Mouse (Mus musculus) thymus, adult 2 months (tissue): ENCODE data around the gene Crkl. TPM values are rescaled to one million over a fixed set of nuclear protein-coding genes. Genes with fewer than 3 reads are reported as not detected.
A peak's percentile ranks its signal among the peaks of the same experiment; 100 is the strongest.

Experiments
- DNase-seq: peaks from one replicate; pipeline ENCODE4 v3.0.0; 2021
- H3K27ac ChIP-seq: fragments of 200-500 bp; 2 replicates; pipeline ENCODE4 v1.5.1; 2012; ENCODE audit warnings: low read length, control low read depth; ENCODE audit not compliant: control insufficient read depth, insufficient read depth
- H3K27me3 ChIP-seq: fragments of 200-500 bp; 2 replicates; pipeline ENCODE4 v1.6.1; 2012; ENCODE audit warnings: mild to moderate bottlenecking, low read length, moderate library complexity, mixed read lengths; ENCODE audit not compliant: control insufficient read depth, insufficient read depth
- H3K36me3 ChIP-seq: fragments of 200-500 bp; 2 replicates; pipeline ENCODE4 v1.6.1; 2012; ENCODE audit warnings: mild to moderate bottlenecking, low read length, moderate library complexity; ENCODE audit not compliant: control insufficient read depth, insufficient read depth
- H3K4me1 ChIP-seq: fragments of 200-500 bp; replicated peaks from 2 replicates; pipeline ENCODE4 v1.6.1; 2012; ENCODE audit warnings: low read length; ENCODE audit not compliant: control insufficient read depth, insufficient read depth
- H3K4me3 ChIP-seq: fragments of 200-500 bp; 2 replicates; pipeline ENCODE4 v1.5.1; 2012; ENCODE audit warnings: mild to moderate bottlenecking, low read length, control low read depth, moderate library complexity; ENCODE audit not compliant: control insufficient read depth, insufficient read depth
- CTCF ChIP-seq: fragments of 200-500 bp; IDR thresholded peaks from 2 replicates; pipeline ENCODE4 v1.5.1; 2012; ENCODE audit warnings: mild to moderate bottlenecking, control low read depth, low read length, moderate library complexity, borderline replicate concordance; ENCODE audit not compliant: control insufficient read depth, poor library complexity, insufficient read depth; ENCODE audit errors: extremely low read depth
- POLR2A ChIP-seq: fragments of 200-500 bp; IDR thresholded peaks from 2 replicates; pipeline ENCODE4 v1.6.1; 2012; ENCODE audit warnings: mild to moderate bottlenecking, low read length, control low read depth, moderate library complexity; ENCODE audit not compliant: control insufficient read depth, poor library complexity, insufficient read depth; ENCODE audit errors: extremely low read depth
- WGBS: fragments of 180-500 bp; shearing (Covaris S2); methylation state at CpG from one replicate; pipeline ENCODE4 v1.1.7; 2018; 5-methylcytosine and 5-hydroxymethylcytosine counted together
- polyA plus RNA-seq: library from polyadenylated mRNA; depleted of rRNA; stranded (reverse); fragments of >200 nt; gene quantifications from 2 replicates; pipeline ENCODE4 v1.2.3, GENCODE M21; 2012

Gene Crkl
- polyA plus RNA-seq, 1 experiment: 147 TPM

- H3K27ac ChIP-seq: peak within 1 kb of the TSS; percentile 28; the same call in 1 of the 2 replicates
- under 1% methylated on average over 50 of the region's 50 CpGs for WGBS
- DNase-seq: peak; percentile 86
- peaks cover 14% of the 10 kb centered on the region for H3K36me3 ChIP-seq
- H3K27me3 ChIP-seq: no peaks in the 10 kb centered on the region
- peak; percentile 55; the same call in 1 of the 2 replicates for TF ChIP-seq POLR2A
- TF ChIP-seq CTCF: no peak
- peaks cover 7% of the 10 kb centered on the region for H3K4me1 ChIP-seq
- peak within 1 kb of the TSS; percentile 78 for H3K4me3 ChIP-seq
Observed at GRCm38 (mm10) chr16:17508546-17509239, 56.9 kb downstream of the Crkl start, which contains the start of gene Lztr1. Lztr1 (plus strand) TSS chr16:17508688.

GRCm38 (mm10) chr16:17509240-17509597 lies 57.4 kb downstream of the Crkl start:
- peaks cover 14% of the 10 kb centered on the region for H3K36me3 ChIP-seq
- peaks cover 7% of the 10 kb centered on the region for H3K4me1 ChIP-seq
- WGBS: 5% methylated on average over 9 of the region's 9 CpGs
- TF ChIP-seq CTCF (no peak), POLR2A (no peak)
- DNase-seq: no peak
- H3K27ac ChIP-seq: no peak overlapping the region
- no peaks in the 10 kb centered on the region for H3K27me3 ChIP-seq
- peak overlapping the region; percentile 78 for H3K4me3 ChIP-seq

GRCm38 (mm10) chr16:17510143-17510542 lies 58.4 kb downstream of the Crkl start:
- 100% methylated on average over 2 of the region's 2 CpGs for WGBS
- Histone ChIP-seq H3K4me1 (peaks cover 7% of the 10 kb centered on the region), H3K4me3 (no peak overlapping the region), H3K36me3 (peaks cover 18% of the 10 kb centered on the region), H3K27ac (no peak overlapping the region), H3K27me3 (no peaks in the 10 kb centered on the region)
- TF ChIP-seq CTCF (no peak), POLR2A (no peak)
- no peak for DNase-seq

- H3K4me1 ChIP-seq: peaks cover 7% of the 10 kb centered on the region
- 93% methylated on average over 2 of the region's 2 CpGs for WGBS
Observed at GRCm38 (mm10) chr16:17510686-17511085, 58.9 kb downstream of the Crkl start.

GRCm38 (mm10) chr16:17511431-17511830 lies 59.6 kb downstream of the Crkl start:
- peaks cover 26% of the 10 kb centered on the region for H3K36me3 ChIP-seq
- 96% methylated on average over 4 of the region's 4 CpGs for WGBS

More at GRCm38 (mm10) chr16:17510686-17511085, 58.9 kb downstream of the Crkl start:
- DNase-seq: no peak
- Histone ChIP-seq H3K27me3 (no peaks in the 10 kb centered on the region), H3K36me3 (peaks cover 19% of the 10 kb centered on the region), H3K27ac (no peak overlapping the region), H3K4me3 (no peak overlapping the region)
- TF ChIP-seq CTCF: no peak
- TF ChIP-seq POLR2A: no peak

GRCm38 (mm10) chr16:17518910-17519309 lies 67.1 kb downstream of the Crkl start:
- WGBS: 91% methylated on average over 2 of the region's 2 CpGs
- DNase-seq: no peak
- H3K27me3 ChIP-seq: no peaks in the 10 kb centered on the region
- H3K4me1 ChIP-seq: no peaks in the 10 kb centered on the region
- no peak for TF ChIP-seq POLR2A
- TF ChIP-seq CTCF: no peak
- peaks cover 51% of the 10 kb centered on the region for H3K36me3 ChIP-seq
- no peak overlapping the region for H3K27ac ChIP-seq
- H3K4me3 ChIP-seq: no peak overlapping the region

More at GRCm38 (mm10) chr16:17511431-17511830, 59.6 kb downstream of the Crkl start:
- no peak overlapping the region for H3K4me3 ChIP-seq
- TF ChIP-seq POLR2A (no peak), CTCF (no peak)
- no peak for DNase-seq
- H3K27ac ChIP-seq: no peak overlapping the region
- peaks cover 7% of the 10 kb centered on the region for H3K4me1 ChIP-seq
- H3K27me3 ChIP-seq: no peaks in the 10 kb centered on the region
